8 mouse cellular contexts compared by ENCODE assay signal in the genomic region with DNA sequence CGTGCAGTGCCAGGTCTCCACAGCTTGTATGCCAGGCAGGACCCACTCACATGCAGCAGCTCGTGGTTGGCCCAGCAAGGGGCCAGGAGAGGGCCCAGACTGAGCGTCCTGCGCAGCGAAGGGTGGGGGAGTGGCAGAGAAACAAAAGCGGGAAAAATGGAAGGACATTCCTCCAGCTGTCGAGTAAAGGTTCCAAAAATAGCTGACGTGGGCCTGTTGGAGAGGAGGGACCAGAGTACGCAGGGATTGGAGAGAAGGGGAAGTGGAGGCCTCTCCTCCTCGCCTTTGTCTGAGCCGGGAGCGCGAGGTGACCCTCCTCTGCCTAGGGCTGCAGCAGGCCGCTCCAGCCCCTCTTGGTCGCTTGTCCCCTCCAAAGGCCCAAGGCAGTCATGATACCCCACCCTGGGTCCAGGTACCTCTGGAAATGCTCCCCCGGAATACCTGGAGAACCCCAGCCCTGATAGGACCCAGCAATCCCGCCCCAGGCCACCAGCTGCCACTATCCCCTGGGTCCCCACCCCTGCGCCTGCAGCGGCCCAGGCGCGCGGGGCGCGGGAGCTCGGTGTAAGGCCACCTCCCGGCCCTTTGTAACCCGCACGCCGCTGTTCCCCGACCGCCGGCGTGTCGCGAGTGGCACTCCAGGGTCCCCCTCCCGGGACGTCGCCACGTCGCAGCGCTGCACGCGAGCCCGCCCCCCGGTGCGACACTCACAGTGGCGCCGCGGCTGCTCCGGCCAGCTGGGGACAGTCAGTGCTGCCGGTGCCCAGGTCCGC. TPM values are rescaled to one million over a fixed set of nuclear protein-coding genes. Genes with fewer than 3 reads are reported as not detected.
DNase-seq lines count a peak whose midpoint lies in the region; ATAC-seq and TF ChIP-seq lines count a peak whose summit lies in the region.

No protein-coding gene starts in this region.

- peaks cover 31% of the 10 kb centered on the region for H3K4me1 ChIP-seq in bone marrow macrophage, adult 2 months (ENCODE audit: control insufficient read depth, insufficient read depth, low read length)
- H3K4me1 ChIP-seq in heart, embryonic 13.5 days: peaks cover 84% of the 10 kb centered on the region
- H3K4me1 ChIP-seq in kidney, embryonic 15.5 days: peaks cover 48% of the 10 kb centered on the region
- peaks cover 63% of the 10 kb centered on the region for H3K4me1 ChIP-seq in liver, embryonic 12.5 days

- peak overlapping the region; percentile 84 for H3K27ac ChIP-seq in bone marrow macrophage, adult 2 months (ENCODE audit: insufficient read depth, low read depth, low read length)
- peak overlapping the region; percentile 100 for H3K27ac ChIP-seq in heart, embryonic 13.5 days (replicated peaks)
- peak overlapping the region; percentile 95 for H3K27ac ChIP-seq in kidney, embryonic 15.5 days
- peak overlapping the region; percentile 76 for H3K27ac ChIP-seq in liver, embryonic 12.5 days

- ATAC-seq in CD4-positive, CD25-positive, alpha-beta regulatory T cell, adult 4 months: peak; percentile 79
- ATAC-seq in erythroblast, adult 5-6 weeks (replicated peaks; ENCODE audit: low FRiP score, poor library complexity, severe bottlenecking): 0 out of 2 replicates have a peak, but pooled peaks have one; percentile 19
- peak; percentile 71; the same call in 1 of the 2 replicates for ATAC-seq in heart, embryonic 13.5 days (ENCODE audit: extremely low read depth, insufficient number of reproducible peaks, low FRiP score, low TSS enrichment)
- ATAC-seq in kidney, embryonic 15.5 days (replicated peaks; ENCODE audit: low FRiP score): peak; percentile 77
- peak; percentile 72 for ATAC-seq in liver, embryonic 12.5 days
- ATAC-seq in monocyte, adult 5-6 weeks (replicated peaks; ENCODE audit: insufficient number of reproducible peaks, low FRiP score, low TSS enrichment, poor library complexity, severe bottlenecking): peak; percentile 40

- H3K4me2 ChIP-seq in heart, embryonic 13.5 days: peak overlapping the region; percentile 84
- peak overlapping the region; percentile 83 for H3K4me2 ChIP-seq in kidney, embryonic 15.5 days
- peak overlapping the region; percentile 100 for H3K4me2 ChIP-seq in liver, embryonic 12.5 days

- H3K4me3 ChIP-seq in bone marrow macrophage, adult 2 months (ENCODE audit: insufficient read depth, low read length): peak overlapping the region; percentile 95
- H3K4me3 ChIP-seq in heart, embryonic 13.5 days: peak overlapping the region; percentile 98
- H3K4me3 ChIP-seq in kidney, embryonic 15.5 days (replicated peaks): peak overlapping the region; percentile 83
- H3K4me3 ChIP-seq in liver, embryonic 12.5 days: peak overlapping the region; percentile 84

- H3K9ac ChIP-seq in heart, embryonic 13.5 days: peak overlapping the region; percentile 99
- H3K9ac ChIP-seq in kidney, embryonic 15.5 days: peak overlapping the region; percentile 85
- H3K9ac ChIP-seq in liver, embryonic 12.5 days: peak overlapping the region; percentile 89

- peaks cover 21% of the 10 kb centered on the region for H3K36me3 ChIP-seq in heart, embryonic 13.5 days
- H3K36me3 ChIP-seq in kidney, embryonic 15.5 days: peaks cover 17% of the 10 kb centered on the region
- H3K36me3 ChIP-seq in liver, embryonic 12.5 days: peaks cover 10% of the 10 kb centered on the region

- DNase-seq in thymus, adult 18-20 months: peak; percentile 32 to 70

- no peak for TF ChIP-seq POLR2A in bone marrow macrophage, adult 2 months (IDR thresholded peaks at IDR 0.05; ENCODE audit: borderline replicate concordance, low read depth, low read length)

- no peaks in the 10 kb centered on the region for H3K27me3 ChIP-seq in heart, embryonic 13.5 days (replicated peaks)
- no peaks in the 10 kb centered on the region for H3K27me3 ChIP-seq in kidney, embryonic 15.5 days
- no peaks in the 10 kb centered on the region for H3K27me3 ChIP-seq in liver, embryonic 12.5 days (replicated peaks)

- TF ChIP-seq CTCF in bone marrow macrophage, adult 2 months (IDR thresholded peaks at IDR 0.05; ENCODE audit: low read depth, low read length): no peak

- no peaks in the 10 kb centered on the region for H3K9me3 ChIP-seq in heart, embryonic 13.5 days
- no peaks in the 10 kb centered on the region for H3K9me3 ChIP-seq in kidney, embryonic 15.5 days (replicated peaks)
- no peaks in the 10 kb centered on the region for H3K9me3 ChIP-seq in liver, embryonic 12.5 days (replicated peaks)

- whole genome bisulfite sequencing in heart, embryonic 13.5 days: under 1% methylated on average over 52 of the region's 52 CpGs
- WGBS in kidney, embryonic 15.5 days: under 1% methylated on average over 52 of the region's 52 CpGs
- 2% methylated on average over 48 of the region's 52 CpGs for WGBS in liver, embryonic 12.5 days (ENCODE audit: insufficient replicate concordance)

RNA-seq across cellular contexts. Expression of a gene that starts 0.6 kb away (rescaled TPM):
- 10 to 100 TPM; 22.4 to 23.9 TPM for polyA plus RNA-seq in CD4-positive, CD25-positive, alpha-beta regulatory T cell, adult 4 months (2017; shearing (Covaris generic))
- 48.6 and 55.9 TPM in 2 replicates for polyA plus RNA-seq in bone marrow macrophage, adult 2 months (2012; ENCODE audit: insufficient read depth, insufficient read length, missing spikeins)
- 20.3 and 31.3 TPM in 2 replicates for total RNA-seq in erythroblast, adult 5-6 weeks (2015; ENCODE audit: low replicate concordance)
- total RNA-seq in erythroblast, adult 5-6 weeks (2017; ENCODE audit: low replicate concordance): 17.6 and 24.5 TPM in 2 replicates
- polyA plus RNA-seq in heart, embryonic 13.5 days (2015; fragmentation: Nextera tagmentation; extraction: Ambion mirVana): 1,911 and 2,152 TPM in 2 replicates
- 633 and 674 TPM in 2 replicates for polyA plus RNA-seq in kidney, embryonic 15.5 days (2015; fragmentation: Nextera tagmentation; extraction: Ambion mirVana)
- polyA plus RNA-seq in liver, embryonic 12.5 days (2016; fragmentation: Nextera tagmentation; extraction: Ambion mirVana): 158 and 160 TPM in 2 replicates
- total RNA-seq in monocyte, adult 5-6 weeks (2017): 23.3 to 27.2 TPM (median 24.2 TPM) in 3 replicates

Comparison
In these comparisons a context has a peak if more than half of its experiments do, and no peak if none do; other contexts are left out.
1. Peak in every context shown above with its lines: DNase-seq, ATAC-seq, H3K4me3 ChIP-seq and H3K27ac ChIP-seq.
2. ATAC-seq: peak in every context shown above with its lines; median percentile 79 in CD4-positive, CD25-positive, alpha-beta regulatory T cell, adult 4 months; 77 in kidney, embryonic 15.5 days; 72 in liver, embryonic 12.5 days; 71 in heart, embryonic 13.5 days; 40 in monocyte, adult 5-6 weeks; 19 in erythroblast, adult 5-6 weeks.